ENCODE assay signal across 12 mouse cellular contexts in the genomic region with DNA sequence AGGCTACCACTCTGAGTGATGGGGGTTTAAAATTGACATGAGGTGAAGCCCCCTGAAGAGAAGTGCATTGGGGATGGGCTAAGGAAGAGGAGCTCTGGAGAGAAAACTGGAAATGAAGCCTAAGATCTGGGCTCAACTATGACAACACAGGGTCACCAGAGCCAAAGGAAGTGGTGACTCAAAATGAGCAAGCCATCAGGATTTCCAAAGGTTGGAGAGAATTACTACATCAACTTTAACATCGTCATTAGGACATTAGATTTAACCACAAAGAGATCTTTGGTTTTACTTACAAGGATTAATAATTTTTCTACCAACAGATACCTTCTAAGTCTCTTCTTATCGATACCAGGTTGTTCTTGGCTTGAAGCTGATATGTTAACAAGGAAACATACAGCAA.
"Had no signal": no experiment of that assay in that cellular context is flagged by ENCODE, and none has a peak within 500 bp of the region (broad histone marks: within the 10 kb centered on the region; RNA-seq: fewer than 3 reads in every experiment).

No protein-coding gene starts in this region.

- DNase-seq: kidney, adult 2 months; kidney, postnatal 36 days; liver; lung, adult 18-20 months; lung, postnatal 10 days; lung, postnatal 4 days; midbrain, embryonic 14.5 days; right cerebral cortex, adult 18-20 months; right cerebral cortex, postnatal 25 days; spleen, adult 18-20 months; thymus, adult 18-20 months; thymus, postnatal 36 days had no signal
